Mouse (Mus musculus): Measurements from ENCODE around the gene Fbxo2.
"Not testable (repeated sequence)": the region's sequence is repeated elsewhere in the genome, so short reads cannot be mapped to it uniquely, and the experiment has no call there.

Gene Fbxo2

GRCm38 (mm10) chr4:148160436-148161390 lies at the start of gene Fbxo2, which contains the start of gene Fbxo44:
Fbxo2 (plus strand) TSS chr4:148160621.
Fbxo44 (minus strand) TSS chr4:148160482.
- DNase-seq (ENCODE audit: low read depth, low spot score): no peak

- DNase-seq (ENCODE audit: low read depth, low spot score): no peak
Observed at GRCm38 (mm10) chr4:148112519-148112918, 47.9 kb upstream of the Fbxo2 start.

GRCm38 (mm10) chr4:148114758-148115391 lies 45.5 kb upstream of the Fbxo2 start:
- peak; percentile 67 for DNase-seq (ENCODE audit: low read depth, low spot score)

DNA sequence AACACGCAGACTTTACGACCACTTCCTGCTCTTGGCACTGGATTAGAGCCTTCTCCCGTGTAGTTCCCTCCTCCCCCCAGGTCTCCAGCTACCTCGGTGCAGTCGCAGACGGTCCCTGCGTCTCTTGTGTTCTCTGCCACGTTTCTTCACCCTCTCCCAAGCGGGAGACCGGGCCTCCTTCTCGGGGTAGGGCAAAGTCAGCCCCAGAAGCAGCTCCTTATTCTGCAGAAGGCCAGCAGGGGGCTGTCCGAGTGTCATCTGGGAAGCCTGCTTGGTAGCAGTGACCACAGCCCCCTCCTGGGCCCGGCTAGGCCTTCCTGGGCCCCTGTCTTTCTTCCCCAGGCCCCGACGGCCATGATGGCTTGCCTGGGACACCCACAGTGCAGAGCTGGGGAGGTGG lies 45.0 kb upstream of the Fbxo2 start:
- no peak for DNase-seq (ENCODE audit: low read depth, low spot score)

- no peak for DNase-seq (ENCODE audit: low read depth, low spot score)
Observed at GRCm38 (mm10) chr4:148116657-148117056, 43.8 kb upstream of the Fbxo2 start.

DNA sequence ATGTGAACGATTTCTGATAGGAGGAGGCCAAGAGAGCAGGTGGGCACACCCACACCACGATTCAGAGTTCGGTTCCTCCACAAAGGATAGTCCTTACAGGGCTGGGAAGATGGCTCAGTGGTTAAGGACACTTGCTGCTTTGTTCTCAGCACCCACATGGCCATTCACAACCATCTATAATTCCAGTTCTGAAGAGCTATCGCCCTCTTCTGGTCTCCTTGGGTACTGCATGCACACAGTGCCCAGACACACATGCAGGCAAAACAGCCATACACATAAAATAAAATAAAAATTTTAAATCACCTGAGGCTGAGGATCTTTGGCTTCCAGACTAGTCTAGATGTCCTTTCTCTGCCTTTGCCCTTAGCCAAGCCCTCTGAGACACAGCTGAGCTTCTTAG lies 43.0 kb upstream of the Fbxo2 start:
- DNase-seq (ENCODE audit: low read depth, low spot score): no peak

DNA sequence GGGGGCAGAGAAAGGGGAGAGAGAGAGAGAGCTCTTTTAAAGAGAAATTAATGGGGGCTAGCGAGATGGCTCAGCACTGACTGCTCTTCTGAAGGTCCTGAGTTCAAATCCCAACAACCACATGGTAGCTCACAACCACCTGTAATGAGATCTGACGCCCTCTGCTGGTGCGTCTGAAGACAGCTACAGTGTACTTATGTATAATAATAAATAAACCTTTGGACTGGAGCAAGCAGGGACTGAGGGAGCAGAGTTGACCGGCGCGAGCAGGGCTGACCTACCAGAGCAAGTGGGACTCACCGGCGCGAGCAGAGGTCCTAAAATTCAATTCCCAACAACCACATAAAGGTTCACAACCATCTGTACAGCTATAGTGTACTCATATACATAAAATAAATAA lies 40.8 kb upstream of the Fbxo2 start:
- DNase-seq (ENCODE audit: low read depth, low spot score): not testable (repeated sequence)

DNA sequence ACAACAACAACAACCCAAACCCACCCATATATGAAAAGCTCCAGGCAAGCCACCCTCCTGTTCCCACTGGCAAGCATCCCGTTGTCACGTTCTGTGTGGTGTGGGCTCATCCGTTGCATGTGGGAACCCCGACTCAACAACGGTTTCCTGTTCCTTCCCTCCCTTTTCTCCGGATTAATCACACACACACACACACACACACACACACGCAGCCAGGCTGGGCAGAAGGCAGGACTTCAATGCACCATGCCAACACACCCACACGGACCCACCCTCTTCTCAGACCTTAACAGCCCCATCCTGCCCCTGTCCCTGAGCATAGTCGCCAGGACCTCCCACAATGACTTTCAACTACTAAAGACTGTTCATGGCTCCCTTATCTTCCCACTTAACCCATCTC lies 39.9 kb upstream of the Fbxo2 start:
- no peak for DNase-seq (ENCODE audit: low read depth, low spot score)

DNA sequence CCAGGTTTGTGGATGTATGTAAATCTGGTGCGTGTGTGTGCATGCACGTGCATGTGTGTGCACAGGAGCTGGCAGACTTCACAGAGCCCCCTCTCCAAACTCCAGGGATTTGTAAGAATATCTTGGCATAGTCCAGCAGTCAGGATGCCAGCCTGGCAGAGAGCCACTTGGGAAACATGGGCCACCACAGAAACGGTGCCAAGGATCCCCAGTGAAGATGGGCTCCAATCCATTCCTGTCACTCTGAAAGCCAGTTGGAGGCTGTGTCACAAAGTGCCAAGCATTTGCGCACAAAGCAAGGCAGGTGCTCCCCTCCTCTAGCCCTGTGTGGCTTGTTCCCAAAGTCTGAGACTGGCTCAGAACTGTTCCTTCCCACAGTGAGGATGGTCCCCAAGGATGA lies 39.1 kb upstream of the Fbxo2 start:
- DNase-seq (ENCODE audit: low read depth, low spot score): no peak

GRCm38 (mm10) chr4:148121982-148122693 lies 38.3 kb upstream of the Fbxo2 start:
- no peak for DNase-seq (ENCODE audit: low read depth, low spot score)

DNA sequence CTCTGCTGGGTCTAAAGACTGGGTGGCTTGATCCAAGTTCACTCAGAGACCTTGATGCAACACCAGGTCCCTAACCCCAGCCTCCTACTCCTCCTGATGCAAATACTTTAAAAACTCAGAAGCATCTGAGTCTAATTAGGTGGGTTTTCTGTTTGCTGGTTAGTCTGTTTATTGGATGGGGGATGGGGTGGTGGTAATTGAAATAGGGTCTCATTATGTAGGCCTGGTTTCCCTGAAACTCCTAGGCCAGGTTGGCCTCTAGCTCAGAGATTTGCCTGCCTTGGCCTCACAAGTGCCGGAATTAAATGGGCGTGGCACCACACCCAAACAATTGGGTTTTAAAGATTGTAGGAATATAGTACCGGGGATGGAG lies 37.7 kb upstream of the Fbxo2 start:
- DNase-seq (ENCODE audit: low read depth, low spot score): no peak

DNA sequence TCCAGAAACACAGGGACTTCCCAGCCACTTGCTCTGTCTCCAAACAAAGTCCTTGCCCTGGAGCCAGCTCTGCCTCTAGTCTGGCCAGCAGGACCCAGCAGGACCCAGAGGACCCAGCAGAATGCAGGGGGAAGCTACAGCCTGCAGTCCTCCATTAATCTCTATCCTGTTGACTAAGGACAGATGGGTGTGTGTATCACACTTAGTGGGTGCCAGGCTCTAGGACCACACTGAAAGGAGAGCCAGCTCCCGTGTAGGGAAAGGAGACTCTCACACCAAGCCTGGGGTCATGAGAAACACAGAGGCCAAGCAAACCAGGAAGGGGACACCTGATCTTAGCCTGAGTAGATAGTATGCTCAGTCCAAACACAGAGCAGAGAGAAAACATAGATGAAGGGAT lies 32.2 kb upstream of the Fbxo2 start:
- no peak for DNase-seq (ENCODE audit: low read depth, low spot score)

GRCm38 (mm10) chr4:148128672-148129071 lies 31.7 kb upstream of the Fbxo2 start:
- no peak for DNase-seq (ENCODE audit: low read depth, low spot score)

DNA sequence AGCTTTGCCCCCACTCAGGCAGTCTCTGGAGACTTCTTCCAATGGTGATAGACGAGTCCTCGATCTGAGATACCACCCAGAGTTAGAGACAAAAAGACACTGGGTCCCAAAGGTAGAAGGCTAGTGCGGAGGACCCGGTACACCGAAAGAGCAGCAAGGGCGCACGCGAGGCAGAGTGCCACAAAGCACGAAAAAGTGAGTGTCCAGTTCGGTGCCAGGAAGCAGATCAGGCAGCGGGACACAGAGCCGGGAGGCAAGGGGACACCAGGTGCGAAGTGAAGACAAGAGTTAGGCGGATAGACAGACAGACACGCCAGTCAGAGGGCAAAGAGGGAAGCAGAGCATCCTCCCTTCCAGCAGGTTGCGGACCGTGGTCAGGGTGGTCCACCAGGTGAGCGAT lies 30.3 kb upstream of the Fbxo2 start, which contains the start of gene Mad2l2:
Gene Mad2l2 (plus strand): TSS at position 252 of the 400 bp plus-strand sequence.
- no peak for DNase-seq (ENCODE audit: low read depth, low spot score)

DNA sequence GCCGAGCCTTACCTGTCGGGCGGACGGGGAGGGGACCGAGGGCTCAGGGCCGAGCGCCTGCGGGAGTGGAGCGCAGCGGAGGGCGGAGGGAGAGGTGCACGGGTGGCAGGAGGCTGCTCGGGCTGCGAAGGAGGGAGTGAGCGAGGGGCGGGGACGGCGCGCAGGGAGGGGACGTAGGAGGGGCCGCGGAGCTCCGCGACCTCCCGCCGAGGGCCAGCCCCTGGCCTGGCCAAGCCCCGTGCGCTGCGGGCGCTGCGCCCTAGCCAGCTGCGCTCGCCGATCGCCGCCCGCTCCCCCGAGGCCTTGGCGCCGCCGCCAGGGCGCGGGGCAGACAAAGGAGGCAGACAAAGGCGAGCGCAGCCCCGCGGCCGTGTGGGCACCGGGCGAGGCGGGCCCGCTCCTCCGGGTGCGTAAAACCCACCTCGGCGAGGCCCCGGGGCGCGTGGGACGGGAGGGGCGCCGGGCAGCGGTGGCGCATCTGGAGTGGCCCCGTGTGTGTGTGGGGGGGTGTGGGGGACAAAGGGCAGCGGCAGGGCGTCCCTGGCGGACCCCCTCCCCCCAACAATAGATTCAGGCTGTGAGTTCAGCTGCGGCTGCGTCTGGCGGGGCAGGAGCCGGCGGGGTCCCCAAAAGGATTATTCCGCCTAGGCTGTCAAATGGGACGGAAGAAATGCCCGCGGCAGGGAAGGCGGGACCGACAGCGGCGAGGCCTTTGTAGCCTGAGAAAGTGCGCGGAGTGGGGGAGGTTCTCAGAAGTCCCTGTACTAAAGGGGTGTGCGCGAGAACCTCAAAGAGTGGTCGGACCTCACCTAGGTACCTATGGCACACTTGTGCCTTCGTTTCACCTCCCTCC lies 29.6 kb upstream of the Fbxo2 start, which contains the start of gene Draxin:
Gene Draxin (minus strand): TSS at position 138 of the 853 bp plus-strand sequence.
- DNase-seq (ENCODE audit: low read depth, low spot score): no peak

GRCm38 (mm10) chr4:148131497-148132081 lies 28.8 kb upstream of the Fbxo2 start:
- DNase-seq (ENCODE audit: low read depth, low spot score): no peak

- no peak for DNase-seq (ENCODE audit: low read depth, low spot score)
Observed at GRCm38 (mm10) chr4:148134988-148135387, 25.4 kb upstream of the Fbxo2 start.

DNA sequence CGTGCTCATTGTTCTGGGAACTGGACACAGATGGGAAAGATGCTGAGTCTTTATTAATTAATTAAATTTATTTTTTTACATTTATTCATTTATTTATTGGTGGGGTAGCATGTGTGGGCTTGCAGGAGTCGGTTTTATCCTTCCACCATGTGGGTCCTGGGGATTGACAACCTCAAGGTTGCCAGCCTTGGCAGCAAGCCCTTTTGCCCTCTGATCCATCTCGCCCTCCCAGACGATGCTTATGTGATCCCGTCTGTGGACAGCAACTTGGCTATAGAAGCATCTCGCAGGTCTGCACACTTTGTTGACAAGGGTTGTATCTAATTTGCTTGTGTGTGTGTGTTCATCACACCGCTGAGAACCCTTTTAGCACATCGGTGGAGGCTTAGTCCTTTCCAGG lies 22.9 kb upstream of the Fbxo2 start:
- no peak for DNase-seq (ENCODE audit: low read depth, low spot score)

DNA sequence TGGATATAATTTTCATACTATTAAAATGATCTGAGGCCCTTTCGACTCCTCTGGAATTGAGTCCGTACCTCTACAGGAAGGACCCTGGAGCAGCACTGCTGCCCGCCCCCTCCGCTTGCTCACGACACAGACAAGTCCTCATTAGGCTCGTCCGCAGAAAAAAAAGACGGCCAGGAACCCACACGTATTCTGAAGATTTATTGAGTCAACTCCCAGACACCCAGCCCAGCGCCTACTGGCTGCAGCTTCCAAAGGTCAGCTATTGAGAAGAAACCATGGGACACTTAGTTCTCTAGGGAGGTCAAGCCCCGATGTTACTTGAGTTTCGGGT lies 20.7 kb upstream of the Fbxo2 start:
- DNase-seq (ENCODE audit: low read depth, low spot score): no peak

- DNase-seq (ENCODE audit: low read depth, low spot score): peak; percentile 86
Observed at GRCm38 (mm10) chr4:148140098-148141011, 20.1 kb upstream of the Fbxo2 start.

Data from WW6 (cell line).